Mouse (Mus musculus): Measurements from ENCODE around the gene Zfp954. TPM values are rescaled to one million over a fixed set of nuclear protein-coding genes. Genes with fewer than 3 reads are reported as not detected.
A peak's percentile ranks its signal among the peaks of the same experiment; 100 is the strongest.
"Not testable (repeated sequence)": the region's sequence is repeated elsewhere in the genome, so short reads cannot be mapped to it uniquely, and the experiment has no call there.

The Zfp954 gene
- 10 to 100 TPM; 11.7 to 13.3 (median 12.4) TPM for total RNA-seq (2022)

GRCm38 (mm10) chr7:7120921-7121601 lies at the start of gene Zfp954:
Zfp954 (minus strand) TSS chr7:7121488.
- peak; percentile 76 to 82 for DNase-seq (ENCODE audit: low spot score in 2 of 2)

- no peak for DNase-seq (ENCODE audit: low spot score in 2 of 2)
These were observed 24.8 kb upstream of the Zfp954 start for GRCm38 (mm10) chr7:7145991-7146608.

GRCm38 (mm10) chr7:7144215-7144614 lies 22.9 kb upstream of the Zfp954 start:
- DNase-seq (ENCODE audit: low spot score in 2 of 2), result no peak

GRCm38 (mm10) chr7:7136379-7136866 lies 15.1 kb upstream of the Zfp954 start, which contains the start of gene Zfp773:
Zfp773 (minus strand) TSS chr7:7136755.
- DNase-seq (ENCODE audit: low spot score in 2 of 2), result peak; percentile 34 to 35

- no peak for DNase-seq (ENCODE audit: low spot score in 2 of 2)
These were observed 11.5 kb upstream of the Zfp954 start for GRCm38 (mm10) chr7:7132751-7133150.

- not testable (repeated sequence) for DNase-seq (ENCODE audit: low spot score in 2 of 2)
These were observed 9.3 kb upstream of the Zfp954 start for GRCm38 (mm10) chr7:7130491-7131124.

- DNase-seq (ENCODE audit: low spot score in 2 of 2), result no peak
These were observed 303 bp upstream of the Zfp954 start for GRCm38 (mm10) chr7:7121602-7121980.

- DNase-seq (ENCODE audit: low spot score in 2 of 2), result no peak
These were observed 2.8 kb downstream of the Zfp954 start for GRCm38 (mm10) chr7:7118441-7118840.

- no peak for DNase-seq (ENCODE audit: low spot score in 2 of 2)
These were observed 12.8 kb downstream of the Zfp954 start for GRCm38 (mm10) chr7:7108501-7108900.

Other genes with a start within 250 kb of the Zfp954 start
- gene Aurkc, start 126.2 kb downstream of the Zfp954 start, total RNA-seq (2022), result under 1 TPM in 1 of 4 experiments, not detected in 3; 0.62 TPM
- gene Zfp773, start 15.3 kb upstream of the Zfp954 start, total RNA-seq (2022), result 1 to 10 TPM; 1.3 to 2.5 (median 1.6) TPM
- 1 to 10 TPM; 7.3 to 8.4 (median 7.7) TPM for gene Zfp418, start 49.8 kb upstream of the Zfp954 start, total RNA-seq (2022)
- gene Zfp772, start 88.5 kb upstream of the Zfp954 start, total RNA-seq (2022), result 1 to 10 TPM; 7.3 to 9.0 (median 8.1) TPM
- gene Vmn2r29, start 125.8 kb upstream of the Zfp954 start, total RNA-seq (2022), result 1 to 10 TPM; 1.1 to 2.5 (median 1.8) TPM
- 10 to 100 TPM in 2 of 4 experiments, 1 to 10 TPM in 2; 8.7 to 14.7 (median 9.6) TPM for gene Gm45844, start 156.8 kb upstream of the Zfp954 start, total RNA-seq (2022)
- 100 to 1,000 TPM; 125 to 134 (median 129) TPM for gene Clcn4, start 179.4 kb upstream of the Zfp954 start, total RNA-seq (2022)
- gene Vmn2r30, start 216.1 kb upstream of the Zfp954 start, total RNA-seq (2022), result under 1 TPM in 2 of 4 experiments, not detected in 2; 0.06 to 0.07 TPM